Mouse (Mus musculus) thymus, postnatal 0 days (tissue): ENCODE data around the gene 1700001P01Rik. TPM values are rescaled to one million over a fixed set of nuclear protein-coding genes. Genes with fewer than 3 reads are reported as not detected.
"Not testable (repeated sequence)": the region's sequence is repeated elsewhere in the genome, so short reads cannot be mapped to it uniquely, and the experiment has no call there.

Experiments used
- DNase-seq: peaks from one replicate; pipeline ENCODE4 v3.0.0-alpha.2; 2015; ENCODE audit warnings: low spot score
- polyA plus RNA-seq: library from polyadenylated mRNA; unstranded; fragments of >200 nt; fragmentation: Nextera tagmentation; extraction: Ambion mirVana; gene quantifications from 2 replicates; pipeline ENCODE4 v1.2.1, GENCODE M21; 2015

The 1700001P01Rik gene
- polyA plus RNA-seq, 1 experiment from 2014 or later: not detected

GRCm38 (mm10) chr11:97797369-97798082 is 21.8 kb upstream of the 1700001P01Rik start:
- DNase-seq: no peak

GRCm38 (mm10) chr11:97796910-97797309 is 21.2 kb upstream of the 1700001P01Rik start:
- peak; percentile 80 for DNase-seq

- DNase-seq: peak; percentile 79
Observed at GRCm38 (mm10) chr11:97793165-97793564, 17.4 kb upstream of the 1700001P01Rik start.

- DNase-seq: not testable (repeated sequence)
Observed at GRCm38 (mm10) chr11:97790778-97791438, 15.2 kb upstream of the 1700001P01Rik start.

- DNase-seq: no peak
Observed at GRCm38 (mm10) chr11:97789727-97790126, 14.0 kb upstream of the 1700001P01Rik start.

- DNase-seq: no peak
Observed at GRCm38 (mm10) chr11:97787961-97788360, 12.2 kb upstream of the 1700001P01Rik start.

GRCm38 (mm10) chr11:97782564-97782895 is 6.8 kb upstream of the 1700001P01Rik start:
- DNase-seq: no peak

- DNase-seq: peak; percentile 97
Observed at GRCm38 (mm10) chr11:97781832-97782563, 6.3 kb upstream of the 1700001P01Rik start, which contains the start of gene Rpl23. Gene Rpl23 (minus strand): TSS chr11:97782437.

GRCm38 (mm10) chr11:97781478-97781831 is 5.7 kb upstream of the 1700001P01Rik start:
- no peak for DNase-seq

- no peak for DNase-seq
Observed at GRCm38 (mm10) chr11:97779968-97780701, 4.4 kb upstream of the 1700001P01Rik start.

GRCm38 (mm10) chr11:97778918-97779317 is 3.2 kb upstream of the 1700001P01Rik start:
- no peak for DNase-seq

- no peak for DNase-seq
Observed at GRCm38 (mm10) chr11:97777129-97777529, 1.4 kb upstream of the 1700001P01Rik start.

- DNase-seq: no peak
Observed at GRCm38 (mm10) chr11:97776497-97777128, 895 bp upstream of the 1700001P01Rik start.

GRCm38 (mm10) chr11:97775186-97775585 is 532 bp downstream of the 1700001P01Rik start:
- DNase-seq: no peak

GRCm38 (mm10) chr11:97771410-97771809 is 4.3 kb downstream of the 1700001P01Rik start:
- no peak for DNase-seq

GRCm38 (mm10) chr11:97769704-97770103 is 6.0 kb downstream of the 1700001P01Rik start:
- DNase-seq: no peak

- peak; percentile 97 for DNase-seq
Observed at GRCm38 (mm10) chr11:97766154-97766881, 9.4 kb downstream of the 1700001P01Rik start, which contains the start of gene Cwc25. Gene Cwc25 (minus strand): TSS chr11:97766556.

- DNase-seq: no peak
Observed at GRCm38 (mm10) chr11:97761638-97762037, 14.1 kb downstream of the 1700001P01Rik start.

GRCm38 (mm10) chr11:97758942-97759341 is 16.8 kb downstream of the 1700001P01Rik start:
- DNase-seq: no peak

- DNase-seq: no peak
Observed at GRCm38 (mm10) chr11:97758125-97758524, 17.6 kb downstream of the 1700001P01Rik start.
